Mouse (Mus musculus) heart, postnatal 0 days (tissue): ENCODE data around the gene Ddx19a. TPM values are rescaled to one million over a fixed set of nuclear protein-coding genes. Genes with fewer than 3 reads are reported as not detected.
A peak's percentile ranks its signal among the peaks of the same experiment; 100 is the strongest.

ENCODE experiments used
- ATAC-seq: fragments of 200-750 bp; cut with Nextera tagmentation; 2 replicates; pipeline ENCODE4 v1.8.0; 2017; ENCODE audit warnings: low read depth, moderate number of reproducible peaks, moderate library complexity; ENCODE audit not compliant: insufficient read depth
- DNase-seq: peaks from one replicate; pipeline ENCODE4 v3.0.0-alpha.2; 2016; ENCODE audit warnings: low spot score
- H3K27ac ChIP-seq: fragments of 300-500 bp; sonication (generic); 2 replicates; pipeline ENCODE4 v1.5.1; 2014; ENCODE audit warnings: low read depth, mild to moderate bottlenecking
- H3K27me3 ChIP-seq: fragments of 300-500 bp; sonication (generic); 2 replicates; pipeline ENCODE4 v1.6.1; 2014; ENCODE audit warnings: low read length, mixed read lengths; ENCODE audit not compliant: control insufficient read depth, insufficient read depth
- H3K36me3 ChIP-seq: fragments of 300-500 bp; sonication (generic); replicated peaks from 2 replicates; pipeline ENCODE4 v1.6.1; 2014; ENCODE audit warnings: low read length, mixed read lengths; ENCODE audit not compliant: control insufficient read depth, insufficient read depth
- H3K4me1 ChIP-seq: fragments of 300-500 bp; sonication (generic); 2 replicates; pipeline ENCODE4 v1.6.1; 2014; ENCODE audit warnings: antibody characterized with exemption; ENCODE audit not compliant: control insufficient read depth, insufficient read depth
- H3K4me2 ChIP-seq: fragments of 300-500 bp; sonication (generic); 2 replicates; pipeline ENCODE4 v1.6.1; 2014; ENCODE audit warnings: low read depth, mild to moderate bottlenecking, low read length, moderate library complexity
- H3K4me3 ChIP-seq: fragments of 300-500 bp; sonication (generic); 2 replicates; pipeline ENCODE4 v1.5.1; 2014; ENCODE audit warnings: low read depth, low read length
- H3K9ac ChIP-seq: fragments of 300-500 bp; sonication (generic); replicated peaks from 2 replicates; pipeline ENCODE4 v1.6.1; 2014; ENCODE audit warnings: low read depth, low read length, mixed read lengths
- H3K9me3 ChIP-seq: fragments of 300-500 bp; sonication (generic); replicated peaks from 2 replicates; pipeline ENCODE4 v1.6.1; 2016; ENCODE audit warnings: low read length; ENCODE audit not compliant: control insufficient read depth
- CTCF ChIP-seq: IDR thresholded peaks from 2 replicates; pipeline ENCODE4 v1.5.1; 2016; ENCODE audit warnings: antibody characterized with exemption, control low read depth, low read depth
- EP300 ChIP-seq: IDR thresholded peaks from 2 replicates; pipeline ENCODE4 v1.6.1; 2016; ENCODE audit warnings: antibody characterized with exemption, low read depth
- WGBS: fragments of 180-500 bp; shearing (Covaris S2); extraction: QIAGEN DNeasy Blood & Tissue Kit; methylation state at CpG from one replicate; pipeline ENCODE4 v1.1.7; 2014; 5-methylcytosine and 5-hydroxymethylcytosine counted together
- polyA plus RNA-seq: library from polyadenylated mRNA; unstranded; fragments of >200 nt; fragmentation: Nextera tagmentation; extraction: Ambion mirVana; gene quantifications from 2 replicates; pipeline ENCODE4 v1.2.1, GENCODE M21; 2015
- total RNA-seq: library from RNA; depleted of rRNA; stranded (reverse); fragments of >200 nt; gene quantifications from 2 replicates; pipeline ENCODE4 v1.2.3, GENCODE M21; 2014; ENCODE audit warnings: low replicate concordance

Gene Ddx19a
- total and polyA plus RNA-seq, 2 experiments from 2014 or later = 6.0 to 28.4 TPM

- peak; percentile 99 for DNase-seq
Observed at GRCm38 (mm10) chr8:111033482-111034215, 36.0 kb upstream of the Ddx19a start.

GRCm38 (mm10) chr8:111032916-111033315 lies 35.3 kb upstream of the Ddx19a start, which contains the start of gene Aars:
Gene Aars (plus strand): TSS chr8:111033144.
- TF ChIP-seq EP300 (no peak), CTCF (no peak)

More at GRCm38 (mm10) chr8:111033482-111034215, 36.0 kb upstream of the Ddx19a start:
- Histone ChIP-seq H3K27me3 (0 out of 2 replicates have a peak, but pooled peaks cover 6% of the 10 kb centered on the region), H3K4me2 (peak overlapping the region; percentile 73), H3K4me3 (peak overlapping the region; percentile 97), H3K27ac (peak overlapping the region; percentile 83), H3K36me3 (peaks cover 17% of the 10 kb centered on the region), H3K4me1 (peaks cover 8% of the 10 kb centered on the region), H3K9me3 (no peaks in the 10 kb centered on the region), H3K9ac (peak overlapping the region; percentile 82)
- 7% methylated on average over 37 of the region's 37 CpGs for WGBS
- ATAC-seq = peak; percentile 99
- no peak for TF ChIP-seq EP300
- no peak for TF ChIP-seq CTCF

GRCm38 (mm10) chr8:111031572-111031971 lies 34.0 kb upstream of the Ddx19a start, which contains the start of gene Ddx19b:
Gene Ddx19b (minus strand): TSS chr8:111031751.
- Histone ChIP-seq H3K4me2 (no peak within 1 kb of the TSS), H3K36me3 (peaks cover 2% of the 10 kb centered on the region; the same call in 1 of the 2 replicates), H3K9me3 (no peaks in the 10 kb centered on the region), H3K27me3 (0 out of 2 replicates have a peak, but pooled peaks cover 6% of the 10 kb centered on the region), H3K9ac (no peak within 1 kb of the TSS), H3K4me1 (peaks cover 8% of the 10 kb centered on the region), H3K4me3 (no peak within 1 kb of the TSS), H3K27ac (no peak within 1 kb of the TSS)
- DNase-seq = no peak
- TF ChIP-seq EP300 (no peak), CTCF (no peak)
- no peak for ATAC-seq
- WGBS = 90% methylated on average over 19 of the region's 19 CpGs

More at GRCm38 (mm10) chr8:111032916-111033315, 35.3 kb upstream of the Ddx19a start, which contains the start of gene Aars:
- H3K4me2 ChIP-seq = peak within 1 kb of the TSS; percentile 73
- H3K36me3 ChIP-seq = peaks cover 10% of the 10 kb centered on the region
- H3K4me3 ChIP-seq = peak within 1 kb of the TSS; percentile 97
- ATAC-seq = no peak
- no peak for DNase-seq
- 0 out of 2 replicates have a peak, but pooled peaks cover 6% of the 10 kb centered on the region for H3K27me3 ChIP-seq
- 92% methylated on average over 7 of the region's 7 CpGs for WGBS
- H3K4me1 ChIP-seq = peaks cover 8% of the 10 kb centered on the region
- H3K9me3 ChIP-seq = no peaks in the 10 kb centered on the region
- peak within 1 kb of the TSS; percentile 83 for H3K27ac ChIP-seq
- peak within 1 kb of the TSS; percentile 82 for H3K9ac ChIP-seq

GRCm38 (mm10) chr8:111030045-111030444 lies 32.4 kb upstream of the Ddx19a start:
- ATAC-seq (no peak), DNase-seq (no peak)
- H3K9me3 ChIP-seq = no peaks in the 10 kb centered on the region
- WGBS = 78% methylated on average over 6 of the region's 6 CpGs
- H3K9ac ChIP-seq = no peak overlapping the region
- no peaks in the 10 kb centered on the region for H3K36me3 ChIP-seq
- 0 out of 2 replicates have a peak, but pooled peaks cover 6% of the 10 kb centered on the region for H3K27me3 ChIP-seq
- H3K4me3 ChIP-seq = no peak overlapping the region
- peaks cover 2% of the 10 kb centered on the region for H3K4me1 ChIP-seq
- no peak for TF ChIP-seq CTCF
- TF ChIP-seq EP300 = no peak
- H3K27ac ChIP-seq = no peak overlapping the region
- no peak overlapping the region for H3K4me2 ChIP-seq

GRCm38 (mm10) chr8:111029589-111029988 lies 32.0 kb upstream of the Ddx19a start:
- no peaks in the 10 kb centered on the region for H3K36me3 ChIP-seq
- H3K27ac ChIP-seq = no peak overlapping the region
- 37% methylated on average over 4 of the region's 4 CpGs for WGBS
- H3K4me2 ChIP-seq = no peak overlapping the region
- DNase-seq (no peak), ATAC-seq (no peak)
- no peaks in the 10 kb centered on the region for H3K9me3 ChIP-seq
- 0 out of 2 replicates have a peak, but pooled peaks cover 6% of the 10 kb centered on the region for H3K27me3 ChIP-seq
- no peak overlapping the region for H3K4me3 ChIP-seq
- no peaks in the 10 kb centered on the region; the same call in 1 of the 2 replicates for H3K4me1 ChIP-seq
- no peak for TF ChIP-seq CTCF
- no peak for TF ChIP-seq EP300
- no peak overlapping the region for H3K9ac ChIP-seq
